Mouse (Mus musculus) ZHBTc4 (cell line): ENCODE data around the gene Slc9a5.
A peak's percentile ranks its signal among the peaks of the same experiment; 100 is the strongest.

Experiments
- DNase-seq: peaks from one replicate; pipeline ENCODE4 v3.0.0-alpha.2; 2011; ENCODE audit warnings: low read depth, low spot score

The Slc9a5 gene

GRCm38 (mm10) chr8:105348450-105349095 is at the start of gene Slc9a5:
Gene Slc9a5 (plus strand): TSS chr8:105348843.
- DNase-seq = peak; percentile 63

GRCm38 (mm10) chr8:105299962-105300361 is 48.7 kb upstream of the Slc9a5 start:
- no peak for DNase-seq

GRCm38 (mm10) chr8:105303396-105303795 is 45.2 kb upstream of the Slc9a5 start:
- no peak for DNase-seq

- no peak for DNase-seq
These were observed 44.8 kb upstream of the Slc9a5 start for GRCm38 (mm10) chr8:105303874-105304273.

- DNase-seq = no peak
These were observed 44.1 kb upstream of the Slc9a5 start for GRCm38 (mm10) chr8:105304325-105305210.

GRCm38 (mm10) chr8:105305211-105306145 is 43.2 kb upstream of the Slc9a5 start, which contains the start of gene Elmo3:
Gene Elmo3 (plus strand): TSS chr8:105305601.
- DNase-seq = peak; percentile 81

GRCm38 (mm10) chr8:105306146-105306691 is 42.4 kb upstream of the Slc9a5 start:
- peak; percentile 36 for DNase-seq

- no peak for DNase-seq
These were observed 41.0 kb upstream of the Slc9a5 start for GRCm38 (mm10) chr8:105307670-105308069.

- no peak for DNase-seq
These were observed 40.2 kb upstream of the Slc9a5 start for GRCm38 (mm10) chr8:105308428-105308827.

GRCm38 (mm10) chr8:105309142-105309847 is 39.3 kb upstream of the Slc9a5 start:
- no peak for DNase-seq

GRCm38 (mm10) chr8:105310118-105310517 is 38.5 kb upstream of the Slc9a5 start:
- no peak for DNase-seq

GRCm38 (mm10) chr8:105311718-105312117 is 36.9 kb upstream of the Slc9a5 start:
- DNase-seq = no peak

- DNase-seq = no peak
These were observed 35.7 kb upstream of the Slc9a5 start for GRCm38 (mm10) chr8:105312891-105313481.

GRCm38 (mm10) chr8:105313622-105314402 is 34.8 kb upstream of the Slc9a5 start:
- no peak for DNase-seq

- DNase-seq = no peak
These were observed 33.4 kb upstream of the Slc9a5 start for GRCm38 (mm10) chr8:105315073-105315769.

- no peak for DNase-seq
These were observed 30.7 kb upstream of the Slc9a5 start for GRCm38 (mm10) chr8:105317941-105318340.

- no peak for DNase-seq
These were observed 29.9 kb upstream of the Slc9a5 start for GRCm38 (mm10) chr8:105318662-105319190.

GRCm38 (mm10) chr8:105323183-105323582 is 25.5 kb upstream of the Slc9a5 start:
- no peak for DNase-seq
